Mouse (Mus musculus) skeletal muscle tissue, adult 2 months (tissue): ENCODE data around the gene Gpc6.
A peak's percentile ranks its signal among the peaks of the same experiment; 100 is the strongest.
"Not testable (repeated sequence)": the region's sequence is repeated elsewhere in the genome, so short reads cannot be mapped to it uniquely, and the experiment has no call there.

Source experiments
- DNase-seq: peaks from one replicate; pipeline ENCODE4 v3.0.0-alpha.2; 2012; ENCODE audit warnings: low read depth, low spot score

Gene Gpc6

GRCm38 (mm10) chr14:117361965-117362309, 436.8 kb downstream of the Gpc6 start:
- DNase-seq, result no peak

GRCm38 (mm10) chr14:117369331-117369866, 444.3 kb downstream of the Gpc6 start:
- no peak for DNase-seq

GRCm38 (mm10) chr14:117376822-117377376, 451.8 kb downstream of the Gpc6 start:
- no peak for DNase-seq

- DNase-seq, result no peak
Measured at GRCm38 (mm10) chr14:117379979-117380378, 454.9 kb downstream of the Gpc6 start.

GRCm38 (mm10) chr14:117383188-117383587, 458.1 kb downstream of the Gpc6 start:
- DNase-seq, result no peak

GRCm38 (mm10) chr14:117384096-117384770, 459.1 kb downstream of the Gpc6 start:
- DNase-seq, result peak; percentile 23

- DNase-seq, result no peak
Measured at GRCm38 (mm10) chr14:117385731-117386270, 460.7 kb downstream of the Gpc6 start.

- no peak for DNase-seq
Measured at GRCm38 (mm10) chr14:117390794-117391320, 465.7 kb downstream of the Gpc6 start.

- DNase-seq, result no peak
Measured at GRCm38 (mm10) chr14:117391412-117391811, 466.3 kb downstream of the Gpc6 start.

- DNase-seq, result no peak
Measured at GRCm38 (mm10) chr14:117397165-117397564, 472.1 kb downstream of the Gpc6 start.

GRCm38 (mm10) chr14:117407824-117408524, 482.9 kb downstream of the Gpc6 start:
- DNase-seq, result no peak

- no peak for DNase-seq
Measured at GRCm38 (mm10) chr14:117408525-117408835, 483.4 kb downstream of the Gpc6 start.

- no peak for DNase-seq
Measured at GRCm38 (mm10) chr14:117409778-117410177, 484.7 kb downstream of the Gpc6 start.

GRCm38 (mm10) chr14:117410511-117410910, 485.4 kb downstream of the Gpc6 start:
- no peak for DNase-seq

GRCm38 (mm10) chr14:117415045-117415444, 489.9 kb downstream of the Gpc6 start:
- no peak for DNase-seq

- no peak for DNase-seq
Measured at GRCm38 (mm10) chr14:117419561-117420218, 494.6 kb downstream of the Gpc6 start.

- DNase-seq, result no peak
Measured at GRCm38 (mm10) chr14:117421170-117421569, 496.1 kb downstream of the Gpc6 start.

- no peak for DNase-seq
Measured at GRCm38 (mm10) chr14:117426116-117426515, 501.0 kb downstream of the Gpc6 start.

GRCm38 (mm10) chr14:117427776-117428175, 502.7 kb downstream of the Gpc6 start:
- no peak for DNase-seq

- no peak for DNase-seq
Measured at GRCm38 (mm10) chr14:117435739-117436138, 510.6 kb downstream of the Gpc6 start.

GRCm38 (mm10) chr14:117446675-117447231, 521.6 kb downstream of the Gpc6 start:
- not testable (repeated sequence) for DNase-seq
